Mouse (Mus musculus) hindbrain, postnatal 0 days (tissue): ENCODE results near the gene Dpysl5. TPM values are rescaled to one million over a fixed set of nuclear protein-coding genes. Genes with fewer than 3 reads are reported as not detected.

ENCODE experiments used
- ATAC-seq: fragments of 200-750 bp; cut with Nextera tagmentation; 2 replicates; pipeline ENCODE4 v1.8.0; 2017; ENCODE audit warnings: mild to moderate bottlenecking, moderate TSS enrichment, moderate library complexity
- DNase-seq: peaks from one replicate; pipeline ENCODE4 v3.0.0-alpha.2; 2015; ENCODE audit warnings: low spot score
- H3K27ac ChIP-seq: fragments of 300-500 bp; sonication (generic); 2 replicates; pipeline ENCODE4 v1.5.1; 2014; ENCODE audit warnings: mild to moderate bottlenecking
- H3K27me3 ChIP-seq: fragments of 300-500 bp; sonication (generic); 2 replicates; pipeline ENCODE4 v1.6.1; 2014; ENCODE audit warnings: low read length, mixed read lengths; ENCODE audit not compliant: insufficient read depth
- H3K36me3 ChIP-seq: fragments of 300-500 bp; sonication (generic); 2 replicates; pipeline ENCODE4 v1.6.1; 2014; ENCODE audit warnings: low read length, mixed read lengths; ENCODE audit not compliant: insufficient read depth
- H3K4me1 ChIP-seq: fragments of 300-500 bp; sonication (generic); 2 replicates; pipeline ENCODE4 v1.6.1; 2014; ENCODE audit warnings: antibody characterized with exemption, low read length, mixed read lengths; ENCODE audit not compliant: insufficient read depth
- H3K4me2 ChIP-seq: fragments of 300-500 bp; sonication (generic); 2 replicates; pipeline ENCODE4 v1.6.1; 2014; ENCODE audit warnings: low read depth, mild to moderate bottlenecking, low read length, moderate library complexity, mixed read lengths
- H3K4me3 ChIP-seq: fragments of 300-500 bp; sonication (generic); 2 replicates; pipeline ENCODE4 v1.5.1; 2014; ENCODE audit warnings: low read length
- H3K9ac ChIP-seq: fragments of 300-500 bp; sonication (generic); replicated peaks from 2 replicates; pipeline ENCODE4 v1.6.1; 2014; ENCODE audit warnings: mild to moderate bottlenecking, low read length, moderate library complexity, mixed read lengths
- H3K9me3 ChIP-seq: fragments of 300-500 bp; sonication (generic); 2 replicates; pipeline ENCODE4 v1.6.1; 2016; ENCODE audit warnings: low read length, mixed read lengths
- CTCF ChIP-seq: IDR thresholded peaks from 2 replicates; pipeline ENCODE4 v1.5.1; 2016; ENCODE audit warnings: antibody characterized with exemption, control low read depth, low read depth
- WGBS: fragments of 180-500 bp; shearing (Covaris S2); extraction: QIAGEN DNeasy Blood & Tissue Kit; methylation state at CpG from one replicate; pipeline ENCODE4 v1.1.7; 2014; 5-methylcytosine and 5-hydroxymethylcytosine counted together
- polyA plus RNA-seq: library from polyadenylated mRNA; unstranded; fragments of >200 nt; fragmentation: Nextera tagmentation; extraction: Ambion mirVana; gene quantifications from 2 replicates; pipeline ENCODE4 v1.2.1, GENCODE M21; 2015
- total RNA-seq: library from RNA; depleted of rRNA; stranded (reverse); fragments of >200 nt; gene quantifications from 2 replicates; pipeline ENCODE4 v1.2.3, GENCODE M21; 2014

Dpysl5 gene
- total and polyA plus RNA-seq, 2 experiments from 2014 or later: 148 to 261 TPM

DNA sequence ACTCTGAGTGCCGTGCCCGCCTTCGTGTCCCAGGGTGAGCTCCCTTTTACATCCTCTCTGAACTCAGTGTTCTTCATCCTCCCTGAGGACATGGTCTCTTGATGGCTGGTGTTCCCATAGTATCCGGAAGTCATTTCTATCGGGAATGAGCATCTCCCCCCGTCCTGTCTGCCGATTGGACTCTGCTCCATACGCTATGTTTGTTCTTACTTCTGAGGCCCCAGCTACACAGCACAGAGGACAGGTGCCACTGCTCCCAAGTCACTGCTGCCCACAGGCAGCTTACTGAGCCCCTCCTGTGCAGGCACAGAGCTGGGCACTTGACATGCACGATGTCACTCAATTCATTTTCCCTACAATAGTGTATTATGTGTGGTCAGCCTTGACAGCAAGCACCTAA, 57.7 kb downstream of the Dpysl5 start:
- Histone ChIP-seq H3K27ac (peak overlapping the region; percentile 60; the same call in 1 of the 2 replicates), H3K36me3 (no peaks in the 10 kb centered on the region; the same call in 1 of the 2 replicates), H3K4me1 (peaks cover 9% of the 10 kb centered on the region), H3K4me2 (no peak overlapping the region), H3K9me3 (no peaks in the 10 kb centered on the region), H3K27me3 (no peaks in the 10 kb centered on the region), H3K4me3 (no peak overlapping the region), H3K9ac (no peak overlapping the region)
- no peak for ATAC-seq
- no peak for DNase-seq
- no peak for TF ChIP-seq CTCF
- 52% methylated on average over 9 of the region's 9 CpGs for WGBS

DNA sequence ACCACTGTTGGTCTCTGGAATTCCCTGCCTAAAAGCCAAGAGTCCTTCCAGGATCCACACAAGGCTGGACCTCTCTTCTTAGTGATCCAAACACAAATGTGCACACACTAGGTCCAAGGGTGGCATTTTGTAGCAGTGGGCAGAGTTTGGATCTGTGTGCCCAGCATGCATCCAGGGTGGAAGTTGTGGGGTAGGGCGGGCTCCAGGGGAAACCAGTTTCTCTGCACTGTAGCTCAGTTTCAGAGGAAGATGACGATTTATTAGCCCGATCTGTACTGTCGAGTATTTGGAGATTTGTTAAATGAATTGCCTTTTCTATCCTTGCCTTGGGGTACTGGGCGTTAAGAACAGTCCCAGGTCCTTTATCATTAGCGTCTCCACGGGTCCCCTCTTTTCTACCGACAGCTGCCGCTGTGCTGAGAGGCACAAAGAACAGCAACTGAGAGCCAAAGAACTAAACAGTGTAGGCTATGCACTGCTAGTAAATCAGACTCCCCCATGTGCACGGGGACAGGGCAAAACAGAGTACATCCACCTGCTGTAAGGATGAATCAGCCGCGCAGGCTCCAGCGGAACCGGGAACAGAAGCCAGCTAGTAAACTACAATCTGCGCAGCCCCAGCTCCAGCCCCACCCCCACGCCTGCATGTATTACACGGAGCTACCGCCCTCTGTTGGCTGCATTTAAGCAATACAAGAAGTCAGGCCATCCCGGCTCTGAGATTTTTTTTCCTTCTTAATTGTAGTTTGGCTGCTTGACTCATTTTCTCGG, 63.4 kb downstream of the Dpysl5 start:
- Histone ChIP-seq H3K9me3 (no peaks in the 10 kb centered on the region), H3K27me3 (no peaks in the 10 kb centered on the region), H3K9ac (0 out of 2 replicates have a peak overlapping the region, but pooled peaks have one; percentile 28), H3K4me2 (peak overlapping the region; percentile 54), H3K27ac (peak overlapping the region; percentile 56; the same call in 1 of the 2 replicates), H3K4me3 (peak overlapping the region; percentile 24), H3K4me1 (peaks cover 6% of the 10 kb centered on the region), H3K36me3 (peaks cover 7% of the 10 kb centered on the region)
- ATAC-seq (peak; percentile 85), DNase-seq (peak; percentile 97)
- WGBS: 6% methylated on average over 20 of the region's 20 CpGs
- TF ChIP-seq CTCF: peak; percentile 88

DNA sequence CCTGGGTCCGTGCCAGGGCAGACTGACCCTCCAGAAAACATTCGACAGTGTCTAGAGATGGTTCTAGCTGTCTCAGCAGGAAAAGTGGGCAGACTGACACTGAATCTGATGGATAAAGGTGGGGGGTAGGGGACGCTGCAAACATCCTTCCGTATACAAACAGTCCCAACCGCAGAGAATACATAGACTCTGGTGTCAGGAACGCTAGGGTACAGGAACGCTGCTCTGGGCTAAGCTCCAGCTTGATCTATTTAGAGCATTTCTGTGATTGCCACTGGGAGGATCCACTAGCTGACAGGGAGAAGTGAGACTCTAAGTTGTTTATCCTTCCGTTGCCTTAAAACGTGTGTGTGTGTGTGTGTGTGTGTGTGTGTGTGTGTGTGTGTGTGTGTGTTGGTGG, 69.3 kb downstream of the Dpysl5 start:
- no peak for TF ChIP-seq CTCF
- Histone ChIP-seq H3K9ac (no peak overlapping the region), H3K36me3 (peaks cover 46% of the 10 kb centered on the region), H3K27me3 (no peaks in the 10 kb centered on the region), H3K4me3 (no peak overlapping the region), H3K9me3 (no peaks in the 10 kb centered on the region), H3K4me1 (no peaks in the 10 kb centered on the region), H3K4me2 (no peak overlapping the region), H3K27ac (no peak overlapping the region)
- DNase-seq (no peak), ATAC-seq (no peak)
- 68% methylated on average over 9 of the region's 9 CpGs for WGBS

DNA sequence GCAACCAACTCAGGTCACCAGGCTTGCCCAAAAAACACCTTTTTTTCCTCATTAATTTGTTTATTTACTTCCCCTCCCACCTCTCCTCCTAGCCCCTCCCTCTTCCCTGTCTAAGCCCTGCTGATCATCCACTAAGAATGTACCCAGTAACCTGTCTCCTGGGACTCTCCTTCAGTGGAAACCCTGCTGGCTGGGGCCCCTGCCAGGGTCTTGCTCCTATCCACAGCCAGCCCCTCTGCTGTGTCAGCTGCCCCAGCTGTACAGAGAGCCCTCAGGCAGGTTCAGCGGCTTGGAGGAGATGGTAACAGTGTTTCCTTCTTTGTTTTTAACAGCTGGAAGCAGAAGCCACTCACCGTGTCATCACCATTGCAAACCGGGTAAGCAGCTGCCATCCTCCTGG, 69.8 kb downstream of the Dpysl5 start:
- no peaks in the 10 kb centered on the region for H3K4me1 ChIP-seq
- no peaks in the 10 kb centered on the region for H3K27me3 ChIP-seq
- ATAC-seq (no peak), DNase-seq (no peak)
- TF ChIP-seq CTCF: no peak
- no peak overlapping the region for H3K9ac ChIP-seq
- H3K4me3 ChIP-seq: no peak overlapping the region
- no peak overlapping the region for H3K27ac ChIP-seq
- H3K36me3 ChIP-seq: peaks cover 49% of the 10 kb centered on the region
- no peaks in the 10 kb centered on the region for H3K9me3 ChIP-seq
- H3K4me2 ChIP-seq: no peak overlapping the region
- 37% methylated on average over 3 of the region's 3 CpGs for WGBS

DNA sequence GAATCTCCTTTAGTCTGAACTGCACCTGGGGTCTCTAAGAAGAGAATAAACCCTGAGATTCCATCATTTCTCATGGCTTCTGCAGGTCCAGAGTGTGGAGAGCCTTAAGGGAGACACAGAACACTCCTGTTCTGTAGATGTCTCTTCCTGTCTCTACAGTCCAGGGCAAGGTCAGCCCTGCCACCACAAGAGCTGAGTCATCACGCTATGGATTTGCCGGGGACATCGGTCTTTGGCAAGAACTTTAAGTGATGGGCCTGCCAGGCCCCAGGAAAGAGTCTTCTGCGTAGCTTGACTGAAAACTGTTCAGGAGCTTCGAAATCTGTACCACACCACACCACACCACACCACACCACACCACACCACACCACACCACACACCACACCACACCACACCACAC, 76.0 kb downstream of the Dpysl5 start:
- Histone ChIP-seq H3K27me3 (no peaks in the 10 kb centered on the region), H3K9me3 (no peaks in the 10 kb centered on the region), H3K9ac (no peak overlapping the region), H3K36me3 (peaks cover 59% of the 10 kb centered on the region), H3K4me3 (no peak overlapping the region), H3K4me1 (no peaks in the 10 kb centered on the region), H3K27ac (no peak overlapping the region), H3K4me2 (no peak overlapping the region)
- no peak for ATAC-seq
- TF ChIP-seq CTCF: no peak
- no peak for DNase-seq
- WGBS: 86% methylated on average over 5 of the region's 5 CpGs

DNA sequence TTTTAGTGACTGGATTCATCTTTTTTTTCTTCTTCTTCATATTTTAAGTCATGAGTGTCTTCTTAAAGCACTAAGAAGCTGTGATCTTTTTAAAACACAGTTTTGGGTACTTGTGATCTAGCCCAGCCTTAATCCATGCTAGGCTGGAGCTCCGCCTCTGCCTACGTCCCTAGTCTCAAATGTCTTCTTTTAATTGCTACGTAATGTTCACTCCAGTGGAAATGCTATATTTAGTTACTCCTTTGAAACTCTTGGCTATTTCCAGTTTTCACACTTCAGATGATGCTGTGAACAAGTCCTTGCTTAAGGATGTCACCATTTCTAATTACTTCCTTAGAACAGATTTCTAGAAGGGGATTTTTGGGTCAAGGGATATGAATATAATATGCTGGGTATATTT, 78.7 kb downstream of the Dpysl5 start:
- Histone ChIP-seq H3K4me3 (no peak overlapping the region), H3K36me3 (peaks cover 62% of the 10 kb centered on the region), H3K27me3 (no peaks in the 10 kb centered on the region), H3K4me2 (no peak overlapping the region), H3K9ac (no peak overlapping the region), H3K4me1 (no peaks in the 10 kb centered on the region), H3K9me3 (no peaks in the 10 kb centered on the region), H3K27ac (no peak overlapping the region)
- no peak for TF ChIP-seq CTCF
- ATAC-seq (0 out of 2 replicates have a peak, but pooled peaks have one; percentile 24), DNase-seq (no peak)
- 77% methylated on average over 3 of the region's 3 CpGs for WGBS

DNA sequence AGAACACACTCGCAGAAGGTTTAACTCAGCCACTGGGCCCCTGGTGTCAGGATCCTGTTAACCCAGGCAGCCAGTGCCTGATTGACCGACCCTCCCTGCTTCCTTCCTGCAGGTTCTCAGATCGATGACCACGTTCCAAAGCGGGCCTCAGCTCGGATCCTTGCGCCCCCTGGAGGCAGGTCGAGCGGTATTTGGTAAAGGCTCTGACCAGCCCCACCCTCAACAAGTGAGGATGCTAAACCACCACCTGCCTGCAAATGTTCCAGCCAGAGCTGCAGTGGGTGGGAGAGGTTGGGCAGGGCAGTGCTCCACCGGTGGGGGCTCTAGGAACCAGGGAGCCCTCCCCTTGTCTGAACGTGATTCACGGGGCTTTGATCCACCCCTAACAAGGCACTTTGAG, 84.8 kb downstream of the Dpysl5 start:
- DNase-seq (peak; percentile 89), ATAC-seq (peak; percentile 76)
- no peak overlapping the region for H3K4me2 ChIP-seq
- peak; percentile 91 for TF ChIP-seq CTCF
- H3K27ac ChIP-seq: no peak overlapping the region
- H3K4me3 ChIP-seq: no peak overlapping the region
- 14% methylated on average over 12 of the region's 12 CpGs for WGBS
- H3K27me3 ChIP-seq: no peaks in the 10 kb centered on the region
- no peaks in the 10 kb centered on the region for H3K9me3 ChIP-seq
- no peak overlapping the region for H3K9ac ChIP-seq
- H3K4me1 ChIP-seq: no peaks in the 10 kb centered on the region
- H3K36me3 ChIP-seq: peaks cover 43% of the 10 kb centered on the region
